Mouse (Mus musculus): ENCODE data around the gene Gm20388.

GRCm38 (mm10) chr8:123291716-123292115 lies 3381.1 kb downstream of the Gm20388 start:
- no peak for TF ChIP-seq POLR2A (IDR thresholded peaks at IDR 0.05; ENCODE audit: extremely low read depth, insufficient read depth, low read length)
- no peak for TF ChIP-seq CTCF (IDR thresholded peaks at IDR 0.05; ENCODE audit: extremely low read depth, insufficient read depth, low read length)

Data from cortical plate, adult 2 months (tissue).